Mouse (Mus musculus): ENCODE data around the gene Car10. TPM values are rescaled to one million over a fixed set of nuclear protein-coding genes. Genes with fewer than 3 reads are reported as not detected.

The Car10 gene
- polyA plus RNA-seq, 1 experiment from 2014 or later, result 0.06 TPM

DNA sequence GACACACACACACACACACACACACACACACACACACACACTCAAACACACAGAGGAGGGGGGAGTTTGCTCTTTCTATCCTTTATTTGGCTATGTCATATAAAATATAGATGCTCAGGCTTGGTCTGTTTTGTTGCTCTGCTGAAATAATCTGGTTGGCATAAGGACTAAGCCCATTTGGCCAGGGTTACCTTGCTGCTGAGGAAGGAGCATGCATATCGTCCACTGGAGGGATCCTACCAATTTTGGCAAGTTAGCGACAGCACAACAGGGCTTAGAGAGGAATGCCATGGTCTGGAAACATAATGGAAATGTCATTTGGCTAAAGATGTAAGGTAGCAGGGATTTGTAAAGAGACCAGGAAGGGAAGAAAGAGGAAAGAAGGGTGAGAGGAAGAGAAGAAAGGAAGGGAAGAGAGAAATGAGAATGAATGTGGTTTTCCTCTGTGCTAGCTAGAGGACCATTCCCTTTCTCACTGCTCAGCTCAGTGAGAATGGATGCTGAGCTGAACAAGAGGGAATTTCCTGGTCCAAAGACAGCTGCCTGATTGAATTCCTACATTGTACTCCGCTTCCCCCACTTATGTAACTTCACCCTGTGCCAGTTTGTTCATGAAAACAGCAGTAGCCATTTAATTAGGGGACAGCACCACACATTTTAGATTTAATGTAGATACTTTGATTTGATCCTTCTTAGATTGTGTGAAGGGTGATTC is 5.4 kb downstream of the Car10 start:
- Histone ChIP-seq H3K36me3 (no peaks in the 10 kb centered on the region), H3K4me3 (no peak overlapping the region), H3K4me2 (no peak overlapping the region), H3K27ac (ENCODE audit: poor library complexity, severe bottlenecking) (no peak overlapping the region), H3K9ac (no peak overlapping the region), H3K4me1 (replicated peaks) (peaks cover 18% of the 10 kb centered on the region), H3K9me3 (replicated peaks) (no peaks in the 10 kb centered on the region), H3K27me3 (replicated peaks) (peaks cover 52% of the 10 kb centered on the region)
- 52% methylated on average over 3 of the region's 3 CpGs for WGBS
- ATAC-seq (ENCODE audit: insufficient number of reproducible peaks, low FRiP score), result no peak

DNA sequence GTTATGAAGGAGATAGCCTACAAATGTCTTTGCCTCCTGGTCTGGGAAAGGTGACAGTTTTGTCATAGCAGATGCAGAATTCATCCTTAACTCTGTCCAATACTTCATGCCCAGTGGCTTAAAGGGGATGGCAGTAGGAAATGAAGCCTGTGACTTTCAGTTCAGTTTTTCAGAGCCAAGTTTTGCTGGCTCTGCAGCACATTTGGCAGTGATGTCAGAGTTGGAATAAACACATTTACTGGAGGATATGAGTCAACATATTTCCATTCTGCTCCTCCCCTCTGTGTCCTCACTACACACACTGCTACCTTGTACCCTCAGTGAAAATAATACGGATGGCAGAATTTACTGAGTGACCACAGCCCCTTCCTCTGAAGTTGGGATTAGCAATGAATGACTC is 11.6 kb downstream of the Car10 start:
- ATAC-seq (ENCODE audit: insufficient number of reproducible peaks, low FRiP score), result no peak
- Histone ChIP-seq H3K36me3 (no peaks in the 10 kb centered on the region), H3K9ac (no peak overlapping the region), H3K9me3 (replicated peaks) (no peaks in the 10 kb centered on the region), H3K27ac (ENCODE audit: poor library complexity, severe bottlenecking) (no peak overlapping the region), H3K4me2 (no peak overlapping the region), H3K4me1 (replicated peaks) (no peaks in the 10 kb centered on the region), H3K4me3 (no peak overlapping the region), H3K27me3 (replicated peaks) (no peaks in the 10 kb centered on the region)
- 65% methylated on average over 1 of the region's 1 CpGs for WGBS

DNA sequence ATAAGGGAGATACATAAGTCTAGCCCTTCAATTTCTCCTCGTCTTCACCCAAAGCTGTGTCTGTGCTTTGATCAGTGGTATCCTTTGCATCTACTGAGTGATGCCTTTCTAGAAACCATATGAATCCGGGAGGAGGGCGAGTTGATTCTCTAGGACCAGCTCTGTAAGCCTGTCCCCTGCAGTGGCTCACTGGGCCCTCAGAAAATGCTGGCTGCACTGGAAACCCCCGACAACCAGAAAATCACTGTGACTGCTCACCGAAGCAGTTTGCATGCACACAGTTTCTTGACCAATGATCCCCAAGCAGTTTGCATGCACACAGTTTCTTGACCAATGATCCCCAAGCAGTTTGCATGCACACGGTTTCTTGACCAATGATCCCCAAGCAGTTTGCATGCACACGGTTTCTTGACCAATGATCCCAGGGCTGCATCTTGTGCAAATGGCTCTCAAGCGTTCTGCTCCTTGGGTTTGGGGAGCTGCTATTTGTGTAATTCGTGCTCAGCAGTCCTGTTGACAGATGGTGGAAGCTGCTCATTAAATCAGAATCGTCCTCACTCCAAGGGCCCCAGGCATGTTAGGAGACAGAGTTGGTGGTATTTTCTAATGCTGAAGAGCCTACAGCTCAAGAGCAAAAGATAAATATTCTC is 23.1 kb downstream of the Car10 start:
- Histone ChIP-seq H3K36me3 (no peaks in the 10 kb centered on the region), H3K27ac (ENCODE audit: poor library complexity, severe bottlenecking) (no peak overlapping the region), H3K4me2 (no peak overlapping the region), H3K4me1 (replicated peaks) (no peaks in the 10 kb centered on the region), H3K9ac (no peak overlapping the region), H3K27me3 (replicated peaks) (no peaks in the 10 kb centered on the region), H3K4me3 (no peak overlapping the region), H3K9me3 (replicated peaks) (no peaks in the 10 kb centered on the region)
- 59% methylated on average over 10 of the region's 10 CpGs for WGBS
- no peak for ATAC-seq (ENCODE audit: insufficient number of reproducible peaks, low FRiP score)

DNA sequence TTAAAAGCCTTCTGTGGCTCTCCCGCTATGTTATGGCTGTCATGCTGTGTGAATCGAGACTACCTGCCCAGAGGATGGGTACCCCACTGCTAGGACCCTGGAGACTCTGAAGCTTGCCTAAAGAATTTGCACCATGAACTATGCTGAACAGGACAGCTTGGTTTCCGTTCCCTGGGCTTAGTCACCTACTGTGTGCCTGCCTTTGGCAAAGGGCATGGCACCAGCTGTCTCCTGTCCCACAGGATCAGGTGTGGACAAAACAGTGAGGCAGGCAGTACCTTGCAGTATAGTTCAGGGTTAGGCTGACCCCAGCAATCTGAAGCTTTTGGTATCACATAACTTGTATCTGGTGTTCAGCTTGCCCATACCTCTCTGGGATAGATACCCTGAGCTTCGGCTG is 25.9 kb downstream of the Car10 start:
- H3K36me3 ChIP-seq, result no peaks in the 10 kb centered on the region
- H3K4me1 ChIP-seq (replicated peaks), result no peaks in the 10 kb centered on the region
- no peaks in the 10 kb centered on the region for H3K27me3 ChIP-seq (replicated peaks)
- H3K9me3 ChIP-seq (replicated peaks), result no peaks in the 10 kb centered on the region
- no peak overlapping the region for H3K27ac ChIP-seq (ENCODE audit: poor library complexity, severe bottlenecking)
- no peak overlapping the region for H3K4me2 ChIP-seq
- WGBS, result 69% methylated on average over 4 of the region's 4 CpGs
- ATAC-seq (ENCODE audit: insufficient number of reproducible peaks, low FRiP score), result no peak
- H3K9ac ChIP-seq, result no peak overlapping the region
- H3K4me3 ChIP-seq, result no peak overlapping the region

DNA sequence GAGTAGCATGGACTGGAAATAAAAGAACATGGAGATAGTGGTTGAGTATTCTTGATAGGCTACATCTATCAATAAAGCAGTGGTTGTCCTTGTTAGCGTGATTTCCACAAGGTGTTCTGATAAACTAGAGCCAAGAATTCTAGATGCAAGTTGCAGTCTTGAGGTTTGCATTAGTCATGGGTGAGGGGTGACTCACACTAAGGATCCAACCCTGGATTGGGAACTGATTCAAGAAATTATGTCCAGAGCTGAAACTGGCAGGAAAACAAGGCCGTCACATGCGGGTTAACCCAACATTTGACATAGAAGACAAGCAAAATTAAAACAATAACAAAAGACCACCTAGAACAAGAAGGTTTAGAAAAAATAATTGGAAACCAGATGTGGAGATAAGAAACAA is 28.6 kb downstream of the Car10 start:
- 79% methylated on average over 3 of the region's 3 CpGs for WGBS
- Histone ChIP-seq H3K36me3 (no peaks in the 10 kb centered on the region), H3K4me1 (replicated peaks) (no peaks in the 10 kb centered on the region), H3K9ac (no peak overlapping the region), H3K9me3 (replicated peaks) (no peaks in the 10 kb centered on the region), H3K4me3 (no peak overlapping the region), H3K27ac (ENCODE audit: poor library complexity, severe bottlenecking) (no peak overlapping the region), H3K27me3 (replicated peaks) (no peaks in the 10 kb centered on the region), H3K4me2 (no peak overlapping the region)
- no peak for ATAC-seq (ENCODE audit: insufficient number of reproducible peaks, low FRiP score)

DNA sequence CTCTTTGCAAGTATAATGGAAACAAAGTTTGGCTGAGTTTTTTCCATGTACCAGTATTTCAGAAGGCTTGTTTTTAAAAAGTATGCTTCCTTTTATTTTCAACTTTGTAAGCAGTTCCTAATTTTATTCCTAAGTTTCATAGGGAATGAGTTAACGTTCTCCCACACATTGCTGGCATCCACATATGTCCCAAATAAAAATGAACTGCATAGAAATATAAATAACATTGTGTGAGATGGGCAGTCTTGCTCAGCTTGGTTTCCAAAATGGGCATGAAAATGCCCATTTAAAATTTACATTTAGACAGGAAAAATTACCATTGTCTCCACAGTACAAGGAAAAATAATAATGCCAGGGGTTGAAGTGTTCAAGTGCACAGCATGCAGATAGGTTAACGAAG is 30.7 kb downstream of the Car10 start:
- H3K27me3 ChIP-seq (replicated peaks), result no peaks in the 10 kb centered on the region
- H3K4me1 ChIP-seq (replicated peaks), result no peaks in the 10 kb centered on the region
- no peaks in the 10 kb centered on the region for H3K36me3 ChIP-seq
- ATAC-seq (ENCODE audit: insufficient number of reproducible peaks, low FRiP score), result no peak
- no peak overlapping the region for H3K4me3 ChIP-seq
- H3K4me2 ChIP-seq, result no peak overlapping the region
- no peak overlapping the region for H3K9ac ChIP-seq
- no peak overlapping the region for H3K27ac ChIP-seq (ENCODE audit: poor library complexity, severe bottlenecking)
- 63% methylated on average over 2 of the region's 2 CpGs for WGBS
- no peaks in the 10 kb centered on the region for H3K9me3 ChIP-seq (replicated peaks)

DNA sequence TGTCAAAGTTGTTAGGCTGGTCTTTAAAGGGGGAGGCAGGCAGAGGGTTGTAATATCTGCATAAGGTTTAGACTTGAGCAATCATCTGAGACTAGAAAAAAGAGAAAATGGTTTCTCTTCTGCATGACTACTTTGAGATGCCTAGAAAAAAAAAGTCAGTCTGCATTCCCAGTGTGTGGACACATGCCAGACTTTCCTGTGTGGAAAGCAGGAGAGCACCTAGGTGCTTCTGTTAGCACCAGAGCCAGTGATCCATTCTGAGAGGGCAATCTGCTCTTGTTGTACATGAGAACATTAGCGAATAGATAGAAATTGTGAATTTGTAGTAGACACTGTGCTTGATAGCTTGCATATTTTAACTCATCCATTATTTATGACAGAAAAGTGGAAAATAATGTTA is 40.0 kb downstream of the Car10 start:
- H3K4me2 ChIP-seq, result no peak overlapping the region
- H3K27me3 ChIP-seq (replicated peaks), result no peaks in the 10 kb centered on the region
- H3K9ac ChIP-seq, result no peak overlapping the region
- ATAC-seq (ENCODE audit: insufficient number of reproducible peaks, low FRiP score), result no peak
- H3K27ac ChIP-seq (ENCODE audit: poor library complexity, severe bottlenecking), result no peak overlapping the region
- H3K9me3 ChIP-seq (replicated peaks), result no peaks in the 10 kb centered on the region
- no peak overlapping the region for H3K4me3 ChIP-seq
- WGBS, result 68% methylated on average over 1 of the region's 1 CpGs
- no peaks in the 10 kb centered on the region for H3K4me1 ChIP-seq (replicated peaks)
- no peaks in the 10 kb centered on the region for H3K36me3 ChIP-seq

DNA sequence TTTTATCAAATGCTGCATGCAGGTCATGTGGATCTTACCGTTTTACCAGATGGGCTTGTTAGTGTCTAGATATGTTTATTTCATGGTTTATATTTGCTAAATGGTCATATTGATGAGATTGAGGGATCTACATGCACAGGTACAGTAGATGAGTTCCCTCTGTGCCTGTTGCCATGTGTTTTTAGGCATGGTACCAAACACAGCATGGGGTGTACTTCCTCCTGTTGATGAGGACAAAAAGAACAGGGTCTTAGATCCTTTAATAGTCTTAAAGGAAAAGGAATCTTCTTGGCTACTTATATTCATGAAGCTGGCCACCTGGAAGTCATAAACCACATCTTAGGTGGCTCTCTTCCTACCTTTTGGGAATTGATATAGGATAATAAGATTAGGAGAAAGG is 43.9 kb downstream of the Car10 start:
- ATAC-seq (ENCODE audit: insufficient number of reproducible peaks, low FRiP score), result no peak
- H3K4me1 ChIP-seq (replicated peaks), result no peaks in the 10 kb centered on the region
- H3K4me3 ChIP-seq, result no peak overlapping the region
- H3K27ac ChIP-seq (ENCODE audit: poor library complexity, severe bottlenecking), result no peak overlapping the region
- H3K27me3 ChIP-seq (replicated peaks), result no peaks in the 10 kb centered on the region
- H3K9ac ChIP-seq, result no peak overlapping the region
- H3K9me3 ChIP-seq (replicated peaks), result no peaks in the 10 kb centered on the region
- H3K36me3 ChIP-seq, result no peaks in the 10 kb centered on the region
- WGBS, result 67% methylated on average over 1 of the region's 1 CpGs
- H3K4me2 ChIP-seq, result no peak overlapping the region

DNA sequence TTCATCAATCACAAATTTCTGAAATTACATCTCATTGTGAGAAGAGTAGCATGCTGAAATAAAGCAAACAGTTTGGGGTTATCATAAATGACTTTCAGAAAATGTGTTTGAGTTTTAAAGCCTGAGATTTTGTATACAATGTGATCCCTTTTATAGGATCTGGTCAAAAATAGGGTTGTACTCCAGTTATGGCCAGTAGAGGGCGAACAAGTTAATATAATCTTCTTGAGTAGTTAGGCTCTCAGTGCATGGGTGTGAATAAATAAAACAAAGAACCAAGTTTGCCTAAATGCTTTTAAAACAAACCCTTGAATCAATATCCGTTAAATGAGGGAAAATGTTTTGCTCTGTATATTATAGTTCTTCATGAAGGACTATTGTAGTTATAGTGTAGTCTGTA is 46.7 kb downstream of the Car10 start:
- no peaks in the 10 kb centered on the region for H3K4me1 ChIP-seq (replicated peaks)
- H3K4me3 ChIP-seq, result no peak overlapping the region
- H3K9me3 ChIP-seq (replicated peaks), result no peaks in the 10 kb centered on the region
- H3K27ac ChIP-seq (ENCODE audit: poor library complexity, severe bottlenecking), result no peak overlapping the region
- H3K4me2 ChIP-seq, result no peak overlapping the region
- H3K36me3 ChIP-seq, result no peaks in the 10 kb centered on the region
- no peaks in the 10 kb centered on the region for H3K27me3 ChIP-seq (replicated peaks)
- no peak overlapping the region for H3K9ac ChIP-seq
- WGBS, result 9% methylated on average over 2 of the region's 2 CpGs
- no peak for ATAC-seq (ENCODE audit: insufficient number of reproducible peaks, low FRiP score)

DNA sequence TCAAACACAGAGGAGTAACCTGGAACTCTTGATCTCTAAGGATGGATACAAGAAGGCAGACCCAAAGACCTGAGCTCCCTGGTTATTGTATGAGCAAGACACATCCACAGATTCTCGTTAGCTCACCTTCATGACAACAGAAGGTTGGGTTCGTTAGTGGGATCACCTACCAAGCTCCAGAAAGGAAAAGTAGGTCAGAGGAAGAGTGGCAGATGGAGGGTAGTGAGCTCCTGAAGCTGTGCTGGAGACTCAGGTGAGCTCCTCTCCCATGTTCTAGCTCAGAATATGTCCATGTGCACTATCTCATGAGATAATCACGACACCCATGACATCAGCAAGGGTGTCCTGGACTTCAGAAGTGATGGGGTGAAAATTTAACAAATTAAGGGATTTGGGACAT is 57.1 kb downstream of the Car10 start:
- H3K4me2 ChIP-seq, result no peak overlapping the region
- whole genome bisulfite sequencing, result 52% methylated on average over 3 of the region's 3 CpGs

DNA sequence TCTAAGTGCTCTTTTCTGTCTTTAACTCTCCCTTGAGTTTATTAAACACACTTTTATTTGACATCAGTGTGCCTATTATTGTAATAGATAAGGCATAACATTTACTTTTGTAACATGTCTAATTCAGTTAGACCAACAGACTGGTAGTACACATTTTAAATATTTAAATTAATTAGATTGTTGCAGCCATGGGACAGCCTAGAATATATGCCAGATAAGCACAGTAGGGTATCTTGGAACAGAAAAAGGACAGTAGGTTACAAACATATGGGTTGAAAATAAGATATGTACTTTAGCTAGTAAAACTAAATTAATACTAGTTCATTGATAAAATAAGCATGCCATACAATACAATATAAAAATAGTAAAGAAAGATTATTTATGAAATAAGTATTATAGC is 74.6 kb downstream of the Car10 start:
- no peak for ATAC-seq (ENCODE audit: insufficient number of reproducible peaks, low FRiP score)
- no peak overlapping the region for H3K9ac ChIP-seq
- H3K27ac ChIP-seq (ENCODE audit: poor library complexity, severe bottlenecking), result no peak overlapping the region
- no peaks in the 10 kb centered on the region for H3K36me3 ChIP-seq
- H3K4me1 ChIP-seq (replicated peaks), result no peaks in the 10 kb centered on the region
- H3K4me3 ChIP-seq, result no peak overlapping the region
- no peaks in the 10 kb centered on the region for H3K27me3 ChIP-seq (replicated peaks)
- H3K9me3 ChIP-seq (replicated peaks), result no peaks in the 10 kb centered on the region
- no peak overlapping the region for H3K4me2 ChIP-seq

More for the DNA sequence above, 57.1 kb downstream of the Car10 start:
- no peaks in the 10 kb centered on the region for H3K36me3 ChIP-seq
- H3K4me1 ChIP-seq (replicated peaks), result no peaks in the 10 kb centered on the region
- no peak for ATAC-seq (ENCODE audit: insufficient number of reproducible peaks, low FRiP score)
- no peaks in the 10 kb centered on the region; the same call in 1 of the 2 replicates for H3K9me3 ChIP-seq (replicated peaks)
- H3K4me3 ChIP-seq, result no peak overlapping the region
- no peaks in the 10 kb centered on the region for H3K27me3 ChIP-seq (replicated peaks)
- H3K9ac ChIP-seq, result no peak overlapping the region
- H3K27ac ChIP-seq (ENCODE audit: poor library complexity, severe bottlenecking), result no peak overlapping the region

Data from heart, embryonic 12.5 days (tissue).